Mouse (Mus musculus): ENCODE results near the gene Pon2.
A peak's percentile ranks its signal among the peaks of the same experiment; 100 is the strongest.
"Not testable (repeated sequence)": the region's sequence is repeated elsewhere in the genome, so short reads cannot be mapped to it uniquely, and the experiment has no call there.

The Pon2 gene

DNA sequence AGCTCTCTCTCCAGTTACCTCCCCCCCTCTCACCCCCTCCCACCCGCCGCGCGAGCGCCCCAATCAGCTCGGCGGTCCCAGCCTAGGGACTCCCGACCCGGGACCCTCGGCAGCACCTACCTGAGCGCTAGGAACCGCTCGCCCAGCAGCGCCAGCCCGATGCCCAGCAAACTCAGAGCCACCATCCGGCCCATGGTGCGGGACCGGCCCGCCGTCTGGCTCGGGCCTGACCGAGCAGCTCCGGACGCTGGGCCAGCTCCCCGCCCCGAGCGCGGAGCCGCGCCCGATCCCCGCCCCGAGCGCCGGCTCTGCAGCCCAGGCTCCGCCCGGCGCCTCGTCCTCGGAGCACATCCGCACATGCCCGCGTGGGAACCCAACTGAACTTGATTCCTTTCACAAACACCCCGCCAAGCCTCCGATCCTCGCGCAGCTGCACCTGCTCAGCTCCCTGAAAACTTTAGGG lies at the start of gene Pon2:
TSS of gene Pon2 (minus strand) at position 364 of the 463 bp plus-strand sequence.
- H3K4me1 ChIP-seq (replicated peaks; ENCODE audit: low read depth, low read length) = 0 out of 2 replicates have a peak, but pooled peaks cover 11% of the 10 kb centered on the region
- peaks cover 46% of the 10 kb centered on the region for H3K27me3 ChIP-seq (ENCODE audit: insufficient read depth, low read length)
- H3K36me3 ChIP-seq (ENCODE audit: insufficient read depth, low read length) = no peaks in the 10 kb centered on the region
- peak within 1 kb of the TSS; percentile 77 for H3K4me3 ChIP-seq (replicated peaks; ENCODE audit: low read length)
- H3K9me3 ChIP-seq (ENCODE audit: low read length) = no peaks in the 10 kb centered on the region
- TF ChIP-seq POU5F1 (IDR thresholded peaks at IDR 0.05; ENCODE audit: borderline replicate concordance, low read length) (no peak), NANOG (IDR thresholded peaks at IDR 0.05; ENCODE audit: borderline replicate concordance, low read length) (no peak), CTCF (conservative IDR thresholded peaks at IDR 0.05; ENCODE audit: low read length) (no peak)

DNA sequence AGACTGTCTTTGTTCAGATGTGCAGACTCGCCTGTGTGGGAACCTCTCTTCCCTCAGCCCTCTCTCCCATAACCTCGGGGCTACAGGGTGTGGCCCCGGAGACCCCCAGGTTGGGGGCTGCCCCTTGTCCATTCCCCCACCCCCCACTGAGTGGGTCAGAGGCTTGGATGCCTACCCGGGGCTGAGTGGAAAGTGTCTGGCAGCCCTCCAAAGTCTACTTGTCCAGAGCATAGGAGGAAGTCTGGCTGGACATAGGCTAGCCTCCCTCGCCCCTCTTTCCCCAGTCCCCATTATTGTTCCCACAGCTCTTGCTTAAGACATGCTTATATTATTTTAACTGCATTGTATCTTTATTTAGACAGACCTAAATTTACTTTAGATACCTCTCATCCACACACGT lies 46.0 kb upstream of the Pon2 start:
- H3K9me3 ChIP-seq (ENCODE audit: low read length) = peaks cover 19% of the 10 kb centered on the region
- H3K4me1 ChIP-seq (replicated peaks; ENCODE audit: low read depth, low read length) = peaks cover 11% of the 10 kb centered on the region; the same call in 1 of the 2 replicates
- TF ChIP-seq CTCF (conservative IDR thresholded peaks at IDR 0.05; ENCODE audit: low read length) (no peak), NANOG (IDR thresholded peaks at IDR 0.05; ENCODE audit: borderline replicate concordance, low read length) (no peak), POU5F1 (IDR thresholded peaks at IDR 0.05; ENCODE audit: borderline replicate concordance, low read length) (no peak)
- no peak overlapping the region for H3K4me3 ChIP-seq (replicated peaks; ENCODE audit: low read length)
- no peaks in the 10 kb centered on the region for H3K27me3 ChIP-seq (ENCODE audit: insufficient read depth, low read length)
- H3K36me3 ChIP-seq (ENCODE audit: insufficient read depth, low read length) = no peaks in the 10 kb centered on the region

DNA sequence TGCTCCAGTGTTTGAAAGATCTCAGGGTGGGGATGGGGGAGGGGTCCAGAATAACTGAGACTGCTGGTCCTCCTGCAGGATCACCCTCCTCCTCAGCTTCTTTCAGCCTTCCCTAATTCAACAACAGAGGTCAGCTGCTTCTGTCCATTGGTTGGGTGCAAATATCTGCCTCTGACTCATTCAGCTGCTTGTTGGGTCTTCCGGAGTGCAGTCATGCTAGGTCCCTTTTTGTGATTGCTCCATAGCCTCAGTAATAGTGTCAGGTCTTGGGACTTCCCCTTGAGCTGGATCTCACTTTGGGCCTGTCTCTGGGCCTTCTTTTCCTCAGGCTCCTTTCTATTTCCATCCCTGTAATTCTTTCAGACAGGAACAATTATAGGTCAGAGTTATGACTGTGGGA lies 41.0 kb upstream of the Pon2 start:
- H3K4me1 ChIP-seq (replicated peaks; ENCODE audit: low read depth, low read length) = peaks cover 13% of the 10 kb centered on the region
- not testable (repeated sequence) for H3K4me3 ChIP-seq (replicated peaks; ENCODE audit: low read length); H3K36me3 ChIP-seq (ENCODE audit: insufficient read depth, low read length); H3K9me3 ChIP-seq (ENCODE audit: low read length); H3K27me3 ChIP-seq (ENCODE audit: insufficient read depth, low read length)

DNA sequence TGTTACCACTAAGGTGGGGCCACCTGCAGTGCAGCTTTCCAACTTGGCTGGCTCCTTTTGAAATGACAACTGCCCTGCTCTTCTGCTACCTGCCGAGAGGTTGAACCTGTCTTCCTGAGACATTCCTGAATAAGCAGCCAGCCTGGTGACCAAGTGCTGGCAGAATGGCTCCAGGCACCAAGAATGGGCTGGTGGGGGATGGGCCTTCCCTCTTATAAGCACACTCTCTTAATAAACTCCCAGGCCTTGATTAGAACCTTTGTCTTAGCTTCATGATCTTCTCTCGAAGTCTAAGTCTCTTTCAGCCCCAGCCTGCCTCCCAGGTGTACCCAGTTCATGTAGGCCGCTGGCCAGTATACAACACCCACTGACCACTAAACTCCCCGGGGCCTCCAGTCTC lies 40.5 kb upstream of the Pon2 start:
- peaks cover 14% of the 10 kb centered on the region for H3K4me1 ChIP-seq (replicated peaks; ENCODE audit: low read depth, low read length)
- H3K36me3 ChIP-seq (ENCODE audit: insufficient read depth, low read length); H3K9me3 ChIP-seq (ENCODE audit: low read length); H3K27me3 ChIP-seq (ENCODE audit: insufficient read depth, low read length); H3K4me3 ChIP-seq (replicated peaks; ENCODE audit: low read length): not testable (repeated sequence)

DNA sequence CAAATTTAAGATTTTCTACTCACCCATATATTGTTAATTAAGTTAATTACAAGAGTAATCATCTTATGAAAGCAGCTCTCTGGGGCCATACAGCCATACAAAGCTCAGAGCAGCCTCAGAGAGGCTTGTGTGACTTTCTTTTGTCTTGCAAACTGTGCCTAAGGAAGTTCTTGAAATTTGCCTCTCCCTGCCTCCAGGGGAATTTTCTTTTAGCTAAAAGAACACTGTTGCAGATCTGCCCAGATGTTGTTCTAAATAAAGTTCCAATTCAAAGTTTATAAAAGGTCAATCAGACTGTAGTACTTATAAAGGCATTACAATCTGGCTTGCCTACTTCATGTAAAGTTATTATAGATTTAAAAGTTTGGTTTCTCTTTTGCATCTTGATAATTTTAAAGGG lies 37.8 kb upstream of the Pon2 start:
- H3K4me3 ChIP-seq (replicated peaks; ENCODE audit: low read length); H3K9me3 ChIP-seq (ENCODE audit: low read length); H3K27me3 ChIP-seq (ENCODE audit: insufficient read depth, low read length); H3K36me3 ChIP-seq (ENCODE audit: insufficient read depth, low read length): not testable (repeated sequence)
- peaks cover 23% of the 10 kb centered on the region for H3K4me1 ChIP-seq (replicated peaks; ENCODE audit: low read depth, low read length)

DNA sequence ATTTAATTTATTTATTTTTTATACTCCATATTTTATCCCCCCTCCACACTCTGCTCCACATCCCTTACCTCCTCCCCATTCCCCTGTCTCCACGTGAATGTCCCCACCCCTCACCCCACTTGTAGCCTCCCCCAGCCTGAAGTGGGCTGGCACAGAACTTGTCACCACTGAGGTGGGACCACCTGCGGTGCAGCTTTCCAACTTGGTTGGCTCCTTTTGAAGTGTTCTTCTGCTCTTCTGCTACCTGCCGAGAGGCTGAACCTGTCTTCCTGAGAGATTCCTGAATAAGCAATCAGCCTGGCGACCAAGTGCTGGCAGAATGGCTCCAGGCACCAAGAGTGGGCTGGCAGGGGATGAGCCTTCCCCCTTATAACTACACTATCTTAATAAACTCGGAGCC lies 35.8 kb upstream of the Pon2 start:
- TF ChIP-seq NANOG (IDR thresholded peaks at IDR 0.05; ENCODE audit: borderline replicate concordance, low read length) (peak; percentile 32; the same call in 1 of the 2 replicates), CTCF (conservative IDR thresholded peaks at IDR 0.05; ENCODE audit: low read length) (no peak)
- H3K4me3 ChIP-seq (replicated peaks; ENCODE audit: low read length) = peak overlapping the region; percentile 75
- no peaks in the 10 kb centered on the region for H3K27me3 ChIP-seq (ENCODE audit: insufficient read depth, low read length)
- H3K4me1 ChIP-seq (replicated peaks; ENCODE audit: low read depth, low read length) = peaks cover 23% of the 10 kb centered on the region
- H3K9me3 ChIP-seq (ENCODE audit: low read length) = no peaks in the 10 kb centered on the region
- H3K36me3 ChIP-seq (ENCODE audit: insufficient read depth, low read length) = no peaks in the 10 kb centered on the region

DNA sequence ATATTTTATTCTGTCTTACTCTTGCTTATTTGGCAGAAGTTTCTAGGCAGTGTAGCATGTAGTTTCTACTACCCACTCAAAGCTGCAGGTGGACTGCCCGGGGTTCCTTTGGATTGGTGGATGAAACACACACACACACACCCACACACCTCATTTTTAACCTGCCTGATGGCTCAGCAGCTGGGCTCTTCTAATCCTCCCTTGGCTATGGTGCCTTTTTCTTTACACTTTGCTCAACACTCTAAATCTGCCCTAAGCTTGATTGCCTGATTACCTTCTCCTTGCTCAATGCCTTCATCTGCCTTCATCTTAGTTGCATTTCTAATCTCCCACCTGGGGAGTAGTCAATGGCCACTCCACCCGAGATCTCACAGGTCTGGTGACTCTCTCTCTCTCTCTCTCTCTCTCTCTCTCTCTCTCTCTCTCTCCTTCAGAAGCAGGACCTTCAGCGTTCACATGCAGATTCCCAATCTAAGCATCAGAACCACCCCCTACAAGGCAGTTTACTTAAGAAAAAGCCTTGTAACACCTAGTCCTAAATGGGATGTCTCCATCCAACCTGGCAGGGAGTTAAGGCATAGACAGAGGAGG lies 34.4 kb upstream of the Pon2 start:
- TF ChIP-seq NANOG (IDR thresholded peaks at IDR 0.05; ENCODE audit: borderline replicate concordance, low read length) = peak; percentile 76
- TF ChIP-seq CTCF (conservative IDR thresholded peaks at IDR 0.05; ENCODE audit: low read length) = no peak
- Histone ChIP-seq H3K27me3 (ENCODE audit: insufficient read depth, low read length) (no peaks in the 10 kb centered on the region), H3K9me3 (ENCODE audit: low read length) (no peaks in the 10 kb centered on the region), H3K4me1 (replicated peaks; ENCODE audit: low read depth, low read length) (peaks cover 23% of the 10 kb centered on the region), H3K4me3 (replicated peaks; ENCODE audit: low read length) (no peak overlapping the region), H3K36me3 (ENCODE audit: insufficient read depth, low read length) (no peaks in the 10 kb centered on the region)

DNA sequence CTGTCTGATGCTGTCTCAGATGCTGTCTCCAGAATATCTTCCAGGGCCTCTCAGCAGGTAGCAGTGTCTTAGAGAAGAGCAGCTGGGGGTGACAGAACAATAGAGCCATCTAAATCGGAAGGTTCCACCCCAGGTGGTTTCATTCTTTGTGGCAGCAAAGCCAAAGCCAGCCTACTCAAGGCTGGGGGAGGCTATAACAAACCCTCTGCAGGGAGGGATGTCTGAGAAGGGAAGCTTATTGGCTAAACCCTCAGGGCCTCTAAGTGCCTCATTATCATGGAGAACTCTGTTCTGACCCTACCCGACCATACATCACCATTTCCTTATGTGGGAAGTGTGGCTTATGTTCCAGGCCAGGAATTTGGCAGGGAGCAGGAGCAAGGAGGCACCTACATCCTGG lies 26.9 kb upstream of the Pon2 start:
- Histone ChIP-seq H3K4me3 (replicated peaks; ENCODE audit: low read length) (no peak overlapping the region; the same call in 1 of the 2 replicates), H3K4me1 (replicated peaks; ENCODE audit: low read depth, low read length) (peaks cover 19% of the 10 kb centered on the region), H3K9me3 (ENCODE audit: low read length) (peaks cover 16% of the 10 kb centered on the region), H3K27me3 (ENCODE audit: insufficient read depth, low read length) (no peaks in the 10 kb centered on the region), H3K36me3 (ENCODE audit: insufficient read depth, low read length) (no peaks in the 10 kb centered on the region)
- TF ChIP-seq POU5F1 (IDR thresholded peaks at IDR 0.05; ENCODE audit: borderline replicate concordance, low read length) (peak; percentile 54; the same call in 1 of the 2 replicates), CTCF (conservative IDR thresholded peaks at IDR 0.05; ENCODE audit: low read length) (no peak), NANOG (IDR thresholded peaks at IDR 0.05; ENCODE audit: borderline replicate concordance, low read length) (peak; percentile 96)

DNA sequence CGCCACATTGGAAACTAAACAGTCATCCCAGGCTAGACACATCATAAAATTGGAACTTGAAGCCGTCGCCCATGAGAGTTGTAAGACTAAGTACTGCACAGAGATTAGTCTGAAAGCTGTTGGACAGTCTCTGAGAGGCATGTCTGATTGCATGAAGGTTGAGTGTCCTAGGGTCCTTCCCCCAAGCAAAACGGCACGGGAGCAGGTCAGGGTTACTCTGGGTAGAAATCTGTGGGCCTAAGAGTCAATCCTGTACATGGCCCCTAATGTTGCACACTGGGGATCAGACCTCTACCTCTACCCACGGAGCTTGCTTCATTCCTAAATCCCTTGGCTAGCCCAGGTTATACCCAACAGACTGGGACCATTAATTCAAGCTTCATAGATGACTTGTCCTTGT lies 25.8 kb upstream of the Pon2 start:
- H3K27me3 ChIP-seq (ENCODE audit: insufficient read depth, low read length); H3K36me3 ChIP-seq (ENCODE audit: insufficient read depth, low read length); H3K4me3 ChIP-seq (replicated peaks; ENCODE audit: low read length): not testable (repeated sequence)
- Histone ChIP-seq H3K4me1 (replicated peaks; ENCODE audit: low read depth, low read length) (peaks cover 19% of the 10 kb centered on the region), H3K9me3 (ENCODE audit: low read length) (peaks cover 16% of the 10 kb centered on the region)

DNA sequence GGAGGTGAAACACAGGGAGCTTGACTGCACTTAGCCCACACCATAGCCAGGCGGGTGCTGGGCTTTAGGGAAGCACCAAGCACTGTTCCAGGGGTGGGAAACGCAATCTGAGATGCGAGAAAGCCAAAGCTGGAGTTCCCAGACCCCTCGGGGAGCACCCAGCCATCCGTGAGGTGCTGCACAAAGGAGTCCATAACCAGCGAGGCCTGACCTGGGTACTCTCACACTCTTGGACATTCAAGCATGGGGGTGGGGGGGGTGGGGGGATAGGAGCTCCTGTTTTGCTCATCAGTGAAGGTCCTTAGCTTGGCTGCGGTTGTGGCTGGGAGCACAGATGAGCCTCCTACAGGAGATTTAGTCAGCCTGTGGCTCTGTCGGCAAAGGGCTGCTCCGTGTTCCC lies 18.4 kb upstream of the Pon2 start:
- Histone ChIP-seq H3K4me1 (replicated peaks; ENCODE audit: low read depth, low read length) (no peaks in the 10 kb centered on the region), H3K9me3 (ENCODE audit: low read length) (peaks cover 37% of the 10 kb centered on the region), H3K4me3 (replicated peaks; ENCODE audit: low read length) (no peak overlapping the region), H3K27me3 (ENCODE audit: insufficient read depth, low read length) (no peaks in the 10 kb centered on the region), H3K36me3 (ENCODE audit: insufficient read depth, low read length) (peaks cover 5% of the 10 kb centered on the region; the same call in 1 of the 2 replicates)
- TF ChIP-seq NANOG (IDR thresholded peaks at IDR 0.05; ENCODE audit: borderline replicate concordance, low read length) = no peak
- no peak for TF ChIP-seq CTCF (conservative IDR thresholded peaks at IDR 0.05; ENCODE audit: low read length)
- no peak for TF ChIP-seq POU5F1 (IDR thresholded peaks at IDR 0.05; ENCODE audit: borderline replicate concordance, low read length)

All from E14TG2a.4 (cell line).